Mouse (Mus musculus): ENCODE data around the gene AW549877.

DNA sequence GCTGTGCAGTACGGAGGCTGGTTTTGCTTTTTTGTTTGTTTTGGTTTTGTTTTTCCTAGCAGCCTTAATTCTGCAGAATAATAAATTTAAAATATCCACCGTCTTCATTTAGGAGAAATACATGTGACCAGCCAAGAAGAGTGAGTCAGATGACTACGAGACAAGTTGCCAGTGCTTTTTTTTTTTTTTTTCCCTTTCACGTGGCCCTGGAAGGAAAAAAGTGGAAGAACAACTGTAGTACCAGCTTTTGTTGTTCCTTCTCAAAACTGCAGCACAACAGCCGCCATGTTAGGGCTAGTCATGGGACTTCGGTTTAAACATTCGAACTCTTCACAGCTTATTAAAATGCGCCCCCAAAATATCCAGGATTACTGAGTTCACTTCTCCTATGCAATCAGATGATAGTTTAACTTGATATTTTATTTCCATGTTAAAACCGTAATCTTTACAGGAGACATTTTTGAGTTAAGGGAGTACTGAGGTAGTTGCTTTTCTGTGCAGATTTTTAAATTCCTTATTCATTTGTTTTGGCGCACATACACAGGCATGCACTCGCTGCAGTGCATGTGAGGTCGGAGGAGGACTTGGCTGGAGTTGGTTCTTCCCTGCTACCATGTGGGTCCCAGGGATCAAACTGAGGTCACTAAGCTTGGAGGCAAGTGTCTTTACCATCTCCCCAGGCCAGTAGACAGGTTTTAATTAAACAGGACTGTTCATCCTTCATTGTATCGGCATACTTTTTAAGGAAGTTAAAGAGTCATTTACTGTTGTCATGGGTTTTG is 29.4 kb upstream of the AW549877 start:
- TF ChIP-seq GATA1 (IDR thresholded peaks at IDR 0.05; ENCODE audit: borderline replicate concordance, low read length) (no peak), FLI1 (IDR thresholded peaks at IDR 0.05; ENCODE audit: low read length) (no peak)

Data from megakaryocyte, embryonic 14.5 days (primary cell).